Mouse (Mus musculus) R1 (cell line): ENCODE data around the gene Pwwp2a.

Experiments
- DNase-seq: peaks from one replicate; pipeline ENCODE4 v3.0.0-alpha.2; 2018; ENCODE audit warnings: low read depth, low spot score

The Pwwp2a gene

GRCm38 (mm10) chr11:43723411-43723810 lies 41.6 kb downstream of the Pwwp2a start:
- no peak for DNase-seq

GRCm38 (mm10) chr11:43727796-43728195 lies 46.0 kb downstream of the Pwwp2a start:
- no peak for DNase-seq

- DNase-seq, result no peak
Observed at GRCm38 (mm10) chr11:43728737-43729301, 47.0 kb downstream of the Pwwp2a start.

- DNase-seq, result peak; percentile 97
Observed at GRCm38 (mm10) chr11:43747233-43748226, 65.7 kb downstream of the Pwwp2a start, which contains the start of gene Ttc1. Gene Ttc1 (minus strand): TSS chr11:43748008.

GRCm38 (mm10) chr11:43751542-43751941 lies 69.7 kb downstream of the Pwwp2a start:
- peak; percentile 76 for DNase-seq

GRCm38 (mm10) chr11:43754568-43754967 lies 72.8 kb downstream of the Pwwp2a start:
- no peak for DNase-seq

GRCm38 (mm10) chr11:43755411-43755810 lies 73.6 kb downstream of the Pwwp2a start:
- peak; percentile 83 for DNase-seq

GRCm38 (mm10) chr11:43758436-43758835 lies 76.6 kb downstream of the Pwwp2a start:
- DNase-seq, result no peak

- peak; percentile 86 for DNase-seq
Observed at GRCm38 (mm10) chr11:43766922-43767648, 85.3 kb downstream of the Pwwp2a start.

GRCm38 (mm10) chr11:43767749-43768148 lies 86.0 kb downstream of the Pwwp2a start:
- DNase-seq, result no peak

- no peak for DNase-seq
Observed at GRCm38 (mm10) chr11:43770110-43770509, 88.3 kb downstream of the Pwwp2a start.
